Mouse (Mus musculus) olfactory bulb, adult 2 months (tissue): ENCODE data around the gene Jmjd1c. TPM values are rescaled to one million over a fixed set of nuclear protein-coding genes. Genes with fewer than 3 reads are reported as not detected.

ENCODE experiments used
- H3K27ac ChIP-seq: fragments of 200-500 bp; 2 replicates; pipeline ENCODE4 v1.5.1; 2012; ENCODE audit warnings: low read depth, low read length; ENCODE audit not compliant: insufficient read depth
- H3K4me1 ChIP-seq: fragments of 200-500 bp; 2 replicates; pipeline ENCODE4 v1.6.1; 2012; ENCODE audit warnings: low read length; ENCODE audit not compliant: control insufficient read depth, insufficient read depth
- H3K4me3 ChIP-seq: fragments of 200-500 bp; 2 replicates; pipeline ENCODE4 v1.5.1; 2012; ENCODE audit warnings: mild to moderate bottlenecking, low read depth, low read length, moderate library complexity; ENCODE audit not compliant: insufficient read depth
- CTCF ChIP-seq: fragments of 200-500 bp; IDR thresholded peaks from 2 replicates; pipeline ENCODE4 v1.5.1; 2012; ENCODE audit warnings: low read depth, mild to moderate bottlenecking, low read length, moderate library complexity; ENCODE audit not compliant: insufficient read depth
- POLR2A ChIP-seq: fragments of 200-500 bp; IDR thresholded peaks from 2 replicates; pipeline ENCODE4 v1.6.1; 2012; ENCODE audit warnings: mild to moderate bottlenecking, low read depth, low read length, moderate library complexity; ENCODE audit not compliant: insufficient read depth
- WGBS: fragments of 180-500 bp; shearing (Covaris S2); methylation state at CpG from one replicate; pipeline ENCODE4 v1.1.7; 2018; 5-methylcytosine and 5-hydroxymethylcytosine counted together
- polyA plus RNA-seq: library from polyadenylated mRNA; stranded (reverse); fragments of >200 nt; gene quantifications from 2 replicates; pipeline ENCODE4 v1.2.4, GENCODE M21; 2012; ENCODE audit warnings: low replicate concordance; ENCODE audit not compliant: missing spikeins, insufficient read depth, insufficient read length

The Jmjd1c gene
- polyA plus RNA-seq, 1 experiment, result 77.0 TPM

- 0 out of 2 replicates have a peak, but pooled peaks cover 2% of the 10 kb centered on the region for H3K4me1 ChIP-seq
- TF ChIP-seq CTCF (no peak), POLR2A (no peak)
- no peak overlapping the region for H3K4me3 ChIP-seq
- H3K27ac ChIP-seq, result no peak overlapping the region
- WGBS, result 85% methylated on average over 3 of the region's 3 CpGs
Measured at GRCm38 (mm10) chr10:67066421-67066820, 29.5 kb upstream of the Jmjd1c start.

DNA sequence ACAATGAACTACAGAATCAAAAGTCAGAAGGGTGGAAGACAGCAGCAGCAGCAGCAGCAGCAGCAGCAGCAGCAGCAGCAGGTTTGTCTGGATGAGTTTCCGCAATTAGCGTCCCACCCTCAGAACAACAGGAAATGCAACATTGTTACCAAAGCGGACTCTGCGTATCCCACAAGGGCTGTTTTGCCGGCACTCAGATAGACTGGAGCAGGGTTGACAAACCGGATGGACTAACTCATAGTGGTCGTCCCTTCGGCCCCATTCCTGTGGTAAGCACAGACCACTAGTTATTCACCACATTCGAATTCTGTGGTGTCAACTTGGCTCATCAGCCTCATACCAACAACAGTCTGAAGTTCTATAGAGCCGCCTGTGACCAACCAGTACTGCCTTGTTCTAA is 26.9 kb upstream of the Jmjd1c start:
- no peak for TF ChIP-seq POLR2A
- TF ChIP-seq CTCF, result no peak
- Histone ChIP-seq H3K27ac (no peak overlapping the region), H3K4me1 (0 out of 2 replicates have a peak, but pooled peaks cover 2% of the 10 kb centered on the region), H3K4me3 (no peak overlapping the region)
- 92% methylated on average over 10 of the region's 10 CpGs for WGBS

DNA sequence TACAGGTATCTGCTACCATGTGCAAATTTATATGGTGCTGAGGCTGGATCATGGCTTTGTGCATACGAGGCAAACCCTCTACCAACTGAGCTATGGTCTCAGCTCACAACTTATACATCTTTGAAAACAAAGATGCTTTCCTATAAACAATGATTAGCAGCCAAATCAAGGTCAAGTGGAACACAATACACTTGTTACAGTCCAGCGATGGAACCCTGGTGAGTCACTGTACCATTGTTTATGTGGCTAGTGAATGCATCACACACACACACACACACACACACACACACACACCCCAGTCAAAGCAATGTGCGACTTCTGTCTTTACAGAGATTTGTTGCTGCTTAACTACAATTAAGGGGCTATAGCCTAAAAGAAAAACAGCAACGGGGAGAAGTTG is 24.5 kb upstream of the Jmjd1c start:
- WGBS, result 63% methylated on average over 4 of the region's 4 CpGs
- no peak for TF ChIP-seq CTCF
- no peak for TF ChIP-seq POLR2A
- Histone ChIP-seq H3K4me1 (peaks cover 8% of the 10 kb centered on the region; the same call in 1 of the 2 replicates), H3K4me3 (no peak overlapping the region), H3K27ac (no peak overlapping the region)

DNA sequence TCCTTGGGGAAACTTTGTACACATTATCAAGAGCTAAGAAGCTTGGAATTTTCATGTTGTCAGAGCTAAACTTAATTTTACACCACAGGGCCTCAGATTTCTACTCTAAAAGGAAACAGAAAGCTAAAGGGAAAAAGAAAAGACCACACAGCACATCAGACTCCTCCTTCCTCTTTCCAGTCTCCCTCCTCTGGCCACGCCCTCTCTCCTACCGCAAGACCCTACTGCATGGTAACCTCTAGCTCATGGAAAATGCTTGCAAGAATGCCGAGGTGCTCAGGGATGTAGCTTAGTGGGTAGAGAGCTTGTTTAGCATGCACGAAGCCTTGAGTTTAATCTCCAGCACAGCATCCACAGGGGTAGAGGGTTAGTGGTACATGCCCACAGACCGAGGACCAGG is 24.0 kb upstream of the Jmjd1c start:
- Histone ChIP-seq H3K4me3 (no peak overlapping the region), H3K4me1 (peaks cover 13% of the 10 kb centered on the region), H3K27ac (no peak overlapping the region)
- WGBS, result 88% methylated on average over 5 of the region's 5 CpGs
- TF ChIP-seq CTCF (no peak), POLR2A (no peak)

GRCm38 (mm10) chr10:67072600-67072999 is 23.3 kb upstream of the Jmjd1c start:
- H3K4me3 ChIP-seq, result no peak overlapping the region
- H3K27ac ChIP-seq, result no peak overlapping the region
- H3K4me1 ChIP-seq, result peaks cover 13% of the 10 kb centered on the region
- 91% methylated on average over 4 of the region's 4 CpGs for WGBS
- TF ChIP-seq POLR2A (no peak), CTCF (no peak)

DNA sequence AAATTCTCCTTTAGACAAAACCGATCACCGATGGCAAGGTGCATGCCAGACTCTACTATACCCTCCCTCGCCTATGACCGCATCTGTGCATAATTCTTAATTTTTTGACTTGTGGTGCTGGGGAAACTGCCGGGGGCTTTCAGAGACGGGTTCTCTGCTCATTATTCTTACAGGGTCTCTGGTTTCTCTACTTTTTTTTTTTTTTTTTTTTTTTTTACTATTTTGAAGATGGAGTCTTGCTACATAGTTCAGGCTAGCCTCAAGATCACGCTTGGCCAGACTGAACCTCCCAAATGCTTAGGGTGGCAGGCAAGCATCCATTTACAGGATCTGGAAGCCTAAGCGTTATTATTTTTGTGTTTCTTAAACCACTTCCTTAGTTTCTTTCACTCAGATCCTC is 22.3 kb upstream of the Jmjd1c start:
- WGBS, result 98% methylated on average over 8 of the region's 8 CpGs
- H3K4me1 ChIP-seq, result peaks cover 13% of the 10 kb centered on the region
- H3K27ac ChIP-seq, result no peak overlapping the region
- H3K4me3 ChIP-seq, result no peak overlapping the region
- TF ChIP-seq POLR2A, result no peak
- TF ChIP-seq CTCF, result no peak

GRCm38 (mm10) chr10:67075931-67076878 is 19.7 kb upstream of the Jmjd1c start:
- TF ChIP-seq POLR2A (no peak), CTCF (no peak)
- 34% methylated on average over 21 of the region's 21 CpGs for WGBS
- Histone ChIP-seq H3K4me3 (no peak overlapping the region), H3K4me1 (peaks cover 11% of the 10 kb centered on the region), H3K27ac (0 out of 2 replicates have a peak overlapping the region, but pooled peaks have one; percentile 15)

DNA sequence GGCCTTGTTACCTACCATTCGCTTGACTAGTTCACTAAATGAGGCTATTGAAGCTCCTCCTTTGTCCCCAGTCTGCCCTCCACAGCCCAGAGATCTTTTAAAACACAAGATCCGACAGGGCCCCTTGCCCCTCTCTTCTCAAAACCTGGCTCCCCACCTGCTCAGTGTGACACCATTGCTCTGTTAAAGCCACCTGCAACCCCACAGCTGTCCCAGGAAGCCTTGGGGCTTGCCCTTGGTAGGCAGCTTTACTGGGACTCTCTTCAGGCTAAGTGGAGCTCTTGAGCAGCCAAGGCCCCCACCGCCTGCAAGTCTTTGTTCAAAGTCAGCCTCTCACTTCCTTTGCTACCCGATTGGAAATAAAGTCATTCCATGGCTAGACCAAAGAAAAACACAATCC is 16.9 kb upstream of the Jmjd1c start:
- 70% methylated on average over 4 of the region's 4 CpGs for WGBS
- peaks cover 11% of the 10 kb centered on the region for H3K4me1 ChIP-seq
- H3K27ac ChIP-seq, result no peak overlapping the region
- TF ChIP-seq POLR2A, result no peak
- no peak for TF ChIP-seq CTCF
- no peak overlapping the region for H3K4me3 ChIP-seq
